Mouse (Mus musculus) ES-Bruce4 (cell line): Measurements from ENCODE around the gene Tsnaxip1. TPM values are rescaled to one million over a fixed set of nuclear protein-coding genes. Genes with fewer than 3 reads are reported as not detected.

ENCODE experiments used
- H3K27ac ChIP-seq: 2 replicates; pipeline ENCODE4 v1.5.1; 2012; ENCODE audit warnings: low read length, inconsistent platforms; ENCODE audit not compliant: insufficient read depth
- H3K27me3 ChIP-seq: 2 replicates; pipeline ENCODE4 v1.6.1; 2012; ENCODE audit warnings: mild to moderate bottlenecking, low read length, inconsistent platforms; ENCODE audit not compliant: control insufficient read depth, poor library complexity, insufficient read depth, severe bottlenecking
- H3K36me3 ChIP-seq: 2 replicates; pipeline ENCODE4 v1.6.1; 2012; ENCODE audit warnings: inconsistent platforms, mild to moderate bottlenecking, low read length, moderate library complexity; ENCODE audit not compliant: control insufficient read depth, poor library complexity, insufficient read depth, severe bottlenecking
- H3K4me1 ChIP-seq: one replicate; pipeline ENCODE4 v1.8.1; 2011; ENCODE audit warnings: low read length; ENCODE audit not compliant: control insufficient read depth, insufficient read depth
- H3K4me3 ChIP-seq: 2 replicates; pipeline ENCODE4 v1.5.1; 2011; ENCODE audit warnings: low read depth, mild to moderate bottlenecking, low read length
- H3K9ac ChIP-seq: 2 replicates; pipeline ENCODE4 v1.6.1; 2012; ENCODE audit warnings: low read depth, mild to moderate bottlenecking, inconsistent platforms; ENCODE audit not compliant: poor library complexity, severe bottlenecking
- H3K9me3 ChIP-seq: replicated peaks from 2 replicates; pipeline ENCODE4 v1.6.1; 2012; ENCODE audit warnings: mild to moderate bottlenecking, low read length, inconsistent platforms; ENCODE audit not compliant: control insufficient read depth, poor library complexity, insufficient read depth, severe bottlenecking
- CTCF ChIP-seq: IDR thresholded peaks from one replicate; pipeline ENCODE4 v1.8.1; 2011; ENCODE audit warnings: low read depth, low read length
- EP300 ChIP-seq: IDR thresholded peaks from 2 replicates; pipeline ENCODE4 v1.6.1; 2011; ENCODE audit warnings: low read depth, low read length; ENCODE audit not compliant: insufficient read depth
- POLR2A ChIP-seq: IDR thresholded peaks from one replicate; pipeline ENCODE4 v1.8.1; 2011; ENCODE audit warnings: low read length; ENCODE audit not compliant: insufficient read depth
- polyA plus RNA-seq: library from polyadenylated mRNA; stranded (reverse); fragments of >200 nt; gene quantifications from 2 replicates; pipeline ENCODE4 v1.2.4, GENCODE M21; 2011; ENCODE audit warnings: low read depth; ENCODE audit not compliant: missing spikeins, insufficient read depth, insufficient read length

Tsnaxip1 gene
- polyA plus RNA-seq, 1 experiment: not detected

- TF ChIP-seq EP300 (peak; percentile 38; the same call in 1 of the 2 replicates), POLR2A (peak; percentile 75), CTCF (no peak)
- Histone ChIP-seq H3K27ac (peak within 1 kb of the TSS; percentile 71), H3K4me1 (peaks cover 3% of the 10 kb centered on the region), H3K9ac (peak within 1 kb of the TSS; percentile 91), H3K4me3 (peak within 1 kb of the TSS; percentile 88), H3K27me3 (no peaks in the 10 kb centered on the region), H3K9me3 (no peaks in the 10 kb centered on the region), H3K36me3 (peaks cover 19% of the 10 kb centered on the region)
Measured at GRCm38 (mm10) chr8:105860143-105860981, 32.8 kb downstream of the Tsnaxip1 start, which contains the start of gene Nutf2. Gene Nutf2 (plus strand): TSS chr8:105860580.

- no peak for TF ChIP-seq EP300
- no peak for TF ChIP-seq POLR2A
- TF ChIP-seq CTCF: peak; percentile 2
- Histone ChIP-seq H3K4me1 (peaks cover 3% of the 10 kb centered on the region), H3K27me3 (no peaks in the 10 kb centered on the region), H3K9ac (peak overlapping the region; percentile 91), H3K27ac (no peak overlapping the region), H3K36me3 (peaks cover 34% of the 10 kb centered on the region), H3K9me3 (no peaks in the 10 kb centered on the region), H3K4me3 (peak overlapping the region; percentile 88)
Measured at GRCm38 (mm10) chr8:105861951-105862350, 34.4 kb downstream of the Tsnaxip1 start.

- TF ChIP-seq EP300 (no peak), CTCF (peak; percentile 47), POLR2A (no peak)
- Histone ChIP-seq H3K27ac (peak overlapping the region; percentile 51), H3K9me3 (no peaks in the 10 kb centered on the region), H3K9ac (no peak overlapping the region; the same call in 1 of the 2 replicates), H3K4me1 (peaks cover 2% of the 10 kb centered on the region), H3K27me3 (no peaks in the 10 kb centered on the region), H3K4me3 (no peak overlapping the region), H3K36me3 (peaks cover 71% of the 10 kb centered on the region)
Measured at GRCm38 (mm10) chr8:105866364-105867029, 39.0 kb downstream of the Tsnaxip1 start.

GRCm38 (mm10) chr8:105874301-105874700 lies 46.8 kb downstream of the Tsnaxip1 start:
- no peak overlapping the region for H3K27ac ChIP-seq
- no peaks in the 10 kb centered on the region for H3K27me3 ChIP-seq
- no peaks in the 10 kb centered on the region for H3K4me1 ChIP-seq
- H3K9me3 ChIP-seq: no peaks in the 10 kb centered on the region
- peaks cover 92% of the 10 kb centered on the region for H3K36me3 ChIP-seq
- no peak overlapping the region for H3K9ac ChIP-seq
- H3K4me3 ChIP-seq: no peak overlapping the region
- TF ChIP-seq EP300: no peak
- TF ChIP-seq CTCF: no peak
- no peak for TF ChIP-seq POLR2A

- Histone ChIP-seq H3K4me1 (no peaks in the 10 kb centered on the region), H3K27me3 (no peaks in the 10 kb centered on the region), H3K9ac (peak within 1 kb of the TSS; percentile 86), H3K36me3 (peaks cover 56% of the 10 kb centered on the region), H3K9me3 (no peaks in the 10 kb centered on the region), H3K4me3 (peak within 1 kb of the TSS; percentile 97), H3K27ac (peak within 1 kb of the TSS; percentile 92)
- TF ChIP-seq POLR2A (peak; percentile 91), EP300 (peak; percentile 61; the same call in 1 of the 2 replicates), CTCF (no peak)
Measured at GRCm38 (mm10) chr8:105880754-105881520, 53.4 kb downstream of the Tsnaxip1 start, which contains the start of gene Edc4. Gene Edc4 (plus strand): TSS chr8:105880881.
